Mouse (Mus musculus): Measurements from ENCODE around the gene Gm3045.

- TF ChIP-seq CTCF (IDR thresholded peaks at IDR 0.05; ENCODE audit: low read depth) (no peak), EP300 (IDR thresholded peaks at IDR 0.05; ENCODE audit: low read depth) (0 out of 2 replicates have a peak, but pooled peaks have one; percentile 36)
Measured at GRCm38 (mm10) chr13:56438211-56439075, 12.0 kb downstream of the Gm3045 start, which contains the start of gene Slc25a48.

Data from liver, postnatal 0 days (tissue).